Mouse (Mus musculus) spleen, adult 2 months (tissue): ENCODE measurements at regions not wholly inside any gene's neighbourhood (a gene's known extent, or its start where the extent isn't known, plus 50 kb on each side); places are given as distances from the start of the nearest gene placed in this dataset.

ENCODE experiments used
- DNase-seq, 2 experiments: peaks; one replicate each; pipeline versions ENCODE4 v3.0.0 to v3.0.0-alpha.2; 2012 to 2021; ENCODE audit warnings: low spot score in 2 of 2, low read depth in 1 of 2
- H3K27ac ChIP-seq: fragments of 200-500 bp; 2 replicates; pipeline ENCODE4 v1.5.1; 2012; ENCODE audit warnings: low read length, inconsistent platforms; ENCODE audit not compliant: insufficient read depth
- H3K27me3 ChIP-seq: fragments of 200-500 bp; 2 replicates; pipeline ENCODE4 v1.6.1; 2012; ENCODE audit warnings: mild to moderate bottlenecking, moderate library complexity, low read length, inconsistent platforms; ENCODE audit not compliant: control insufficient read depth, insufficient read depth
- H3K36me3 ChIP-seq: fragments of 200-500 bp; 2 replicates; pipeline ENCODE4 v1.6.1; 2012; ENCODE audit warnings: mild to moderate bottlenecking, low read length, inconsistent platforms; ENCODE audit not compliant: control insufficient read depth, insufficient read depth
- H3K4me1 ChIP-seq: fragments of 200-500 bp; 2 replicates; pipeline ENCODE4 v1.6.1; 2011; ENCODE audit warnings: inconsistent platforms; ENCODE audit not compliant: control insufficient read depth, insufficient read depth, insufficient read length
- H3K4me3 ChIP-seq: fragments of 200-500 bp; 2 replicates; pipeline ENCODE4 v1.5.1; 2011; ENCODE audit warnings: mild to moderate bottlenecking, inconsistent platforms; ENCODE audit not compliant: insufficient read depth, insufficient read length; ENCODE audit errors: extremely low read depth
- CTCF ChIP-seq: fragments of 200-500 bp; IDR thresholded peaks from 2 replicates; pipeline ENCODE4 v1.5.1; 2011; ENCODE audit warnings: mild to moderate bottlenecking, inconsistent platforms; ENCODE audit not compliant: insufficient read depth, insufficient read length, insufficient replicate concordance; ENCODE audit errors: extremely low read depth
- POLR2A ChIP-seq: fragments of 200-500 bp; IDR thresholded peaks from 2 replicates; pipeline ENCODE4 v1.6.1; 2011; ENCODE audit warnings: low read depth, low read length, inconsistent platforms
- WGBS: fragments of 180-500 bp; shearing (Covaris S2); methylation state at CpG from one replicate; pipeline ENCODE4 v1.1.7; 2018; 5-methylcytosine and 5-hydroxymethylcytosine counted together

DNA sequence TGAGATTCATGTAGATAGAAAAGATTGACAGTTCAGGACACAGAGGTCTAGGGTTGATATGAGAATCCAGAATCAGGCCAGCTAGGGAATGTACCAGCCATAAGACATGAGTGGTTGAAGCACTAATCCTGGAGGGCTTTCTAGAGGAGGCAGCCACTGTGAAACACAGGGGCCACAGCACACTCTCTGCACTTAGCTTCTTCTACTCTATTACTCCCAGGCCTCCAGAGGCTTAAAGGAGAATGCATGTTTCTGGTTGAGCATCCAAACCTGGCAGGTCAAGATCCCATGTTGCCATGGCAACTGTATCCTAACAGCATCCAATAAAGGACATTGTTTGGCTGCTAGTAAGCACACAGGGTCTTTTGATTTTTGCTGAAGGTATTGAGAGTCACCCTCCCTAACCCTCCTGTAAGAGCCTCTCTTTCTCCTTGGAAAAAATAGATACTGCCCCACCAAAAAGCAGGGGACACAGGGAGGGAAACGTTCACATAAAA is 76.9 kb upstream of the Pcbd1 start:
- 72% methylated on average over 1 of the region's 1 CpGs for WGBS
- Histone ChIP-seq H3K36me3 (no peaks in the 10 kb centered on the region), H3K27ac (no peak overlapping the region), H3K4me1 (no peaks in the 10 kb centered on the region), H3K4me3 (no peak overlapping the region), H3K27me3 (no peaks in the 10 kb centered on the region)
- no peak for TF ChIP-seq POLR2A
- no peak for TF ChIP-seq CTCF
- no peak for DNase-seq

DNA sequence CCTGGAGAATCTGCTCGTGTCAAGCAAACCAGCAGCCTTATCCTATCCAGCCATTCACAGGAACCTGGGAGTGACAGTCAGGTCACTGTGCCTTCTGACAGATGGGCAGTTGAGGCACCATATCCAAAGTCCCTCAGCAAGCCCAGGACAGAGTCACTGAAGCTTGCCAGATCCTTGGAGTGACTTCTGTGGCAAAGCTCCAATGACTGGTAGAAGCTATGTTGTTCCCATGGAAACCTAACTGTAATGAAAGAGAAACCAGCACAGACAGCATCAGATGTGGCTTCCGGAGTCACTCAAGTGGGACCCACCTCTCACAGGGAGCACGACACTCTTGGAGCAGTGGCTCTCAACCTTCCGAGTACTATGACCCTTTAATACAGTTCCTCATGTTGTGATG is 78.4 kb upstream of the Pcbd1 start:
- Histone ChIP-seq H3K27me3 (no peaks in the 10 kb centered on the region), H3K4me3 (no peak overlapping the region), H3K36me3 (no peaks in the 10 kb centered on the region), H3K27ac (no peak overlapping the region), H3K4me1 (no peaks in the 10 kb centered on the region)
- DNase-seq, result no peak
- 59% methylated on average over 4 of the region's 4 CpGs for WGBS
- no peak for TF ChIP-seq POLR2A
- no peak for TF ChIP-seq CTCF

DNA sequence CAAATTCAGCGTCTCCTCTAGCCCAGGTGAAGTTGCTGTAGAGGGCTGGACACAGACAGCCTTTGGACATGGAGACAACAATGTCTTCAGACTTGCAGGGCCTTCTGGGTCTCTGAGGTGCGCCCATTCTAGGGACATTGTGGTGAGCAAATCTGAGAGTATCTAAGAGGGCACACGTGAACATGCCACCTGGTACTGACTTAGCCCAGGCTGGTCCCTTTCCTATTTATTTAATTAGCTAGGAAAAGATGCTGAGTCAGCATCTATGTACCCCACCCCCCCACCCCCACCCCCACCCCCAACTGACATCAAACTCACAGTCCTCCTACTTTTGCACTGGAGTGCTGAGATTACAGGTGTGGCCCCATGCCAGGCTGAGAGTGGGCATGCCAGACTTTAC is 81.7 kb upstream of the Pcbd1 start:
- H3K27ac ChIP-seq, result no peak overlapping the region
- no peak overlapping the region for H3K4me3 ChIP-seq
- no peaks in the 10 kb centered on the region for H3K27me3 ChIP-seq
- TF ChIP-seq CTCF (no peak), POLR2A (no peak)
- 88% methylated on average over 3 of the region's 3 CpGs for WGBS
- no peaks in the 10 kb centered on the region for H3K4me1 ChIP-seq
- no peaks in the 10 kb centered on the region for H3K36me3 ChIP-seq
- no peak for DNase-seq

DNA sequence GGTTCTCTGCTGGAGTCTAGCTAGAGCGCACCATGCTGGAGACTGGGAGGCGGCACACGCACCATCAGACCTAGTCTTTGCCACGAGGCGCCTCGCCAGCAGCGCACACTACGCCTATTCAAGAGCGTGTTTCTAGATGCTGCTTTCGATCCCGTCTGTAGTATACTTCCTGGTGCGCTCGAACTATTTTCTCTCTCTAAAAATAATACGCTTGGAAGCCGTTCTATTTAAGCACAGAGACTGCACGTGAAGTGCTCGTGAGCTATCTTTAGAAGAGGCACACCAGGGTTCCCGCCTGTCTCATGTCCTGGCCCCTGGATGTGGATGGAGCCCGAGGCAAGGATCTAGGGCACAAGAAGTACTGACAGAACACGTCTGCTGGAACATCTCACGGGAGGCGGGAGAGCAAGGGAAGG is 87.4 kb upstream of the Pcbd1 start:
- no peaks in the 10 kb centered on the region for H3K36me3 ChIP-seq
- no peak overlapping the region for H3K4me3 ChIP-seq
- no peaks in the 10 kb centered on the region for H3K27me3 ChIP-seq
- TF ChIP-seq CTCF (no peak), POLR2A (no peak)
- DNase-seq, result no peak
- 92% methylated on average over 22 of the region's 22 CpGs for WGBS
- H3K4me1 ChIP-seq, result no peaks in the 10 kb centered on the region
- H3K27ac ChIP-seq, result no peak overlapping the region

DNA sequence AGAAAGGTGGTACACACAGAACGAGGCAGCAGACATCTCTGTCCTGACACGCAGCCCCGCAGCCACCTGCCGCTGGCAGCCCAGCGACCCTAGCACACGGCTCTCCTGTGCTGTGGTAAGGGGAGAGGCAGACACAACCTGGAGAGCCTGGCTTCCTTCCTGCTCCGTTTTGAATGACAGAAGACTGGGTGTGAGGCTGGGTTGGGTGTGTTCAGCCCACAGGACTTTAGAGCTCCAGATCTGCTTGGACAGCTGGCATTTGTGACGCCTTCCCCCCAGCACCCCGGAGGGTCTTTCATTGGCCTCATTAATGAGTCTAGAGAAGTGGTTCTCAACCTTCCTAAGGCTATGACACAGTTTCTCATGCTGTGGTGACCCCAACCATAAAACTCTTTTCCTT is 91.7 kb upstream of the Pcbd1 start:
- no peaks in the 10 kb centered on the region for H3K27me3 ChIP-seq
- no peaks in the 10 kb centered on the region for H3K36me3 ChIP-seq
- TF ChIP-seq CTCF (no peak), POLR2A (no peak)
- no peak overlapping the region for H3K4me3 ChIP-seq
- WGBS, result 62% methylated on average over 9 of the region's 9 CpGs
- no peak overlapping the region for H3K27ac ChIP-seq
- no peaks in the 10 kb centered on the region for H3K4me1 ChIP-seq
- DNase-seq, result no peak

DNA sequence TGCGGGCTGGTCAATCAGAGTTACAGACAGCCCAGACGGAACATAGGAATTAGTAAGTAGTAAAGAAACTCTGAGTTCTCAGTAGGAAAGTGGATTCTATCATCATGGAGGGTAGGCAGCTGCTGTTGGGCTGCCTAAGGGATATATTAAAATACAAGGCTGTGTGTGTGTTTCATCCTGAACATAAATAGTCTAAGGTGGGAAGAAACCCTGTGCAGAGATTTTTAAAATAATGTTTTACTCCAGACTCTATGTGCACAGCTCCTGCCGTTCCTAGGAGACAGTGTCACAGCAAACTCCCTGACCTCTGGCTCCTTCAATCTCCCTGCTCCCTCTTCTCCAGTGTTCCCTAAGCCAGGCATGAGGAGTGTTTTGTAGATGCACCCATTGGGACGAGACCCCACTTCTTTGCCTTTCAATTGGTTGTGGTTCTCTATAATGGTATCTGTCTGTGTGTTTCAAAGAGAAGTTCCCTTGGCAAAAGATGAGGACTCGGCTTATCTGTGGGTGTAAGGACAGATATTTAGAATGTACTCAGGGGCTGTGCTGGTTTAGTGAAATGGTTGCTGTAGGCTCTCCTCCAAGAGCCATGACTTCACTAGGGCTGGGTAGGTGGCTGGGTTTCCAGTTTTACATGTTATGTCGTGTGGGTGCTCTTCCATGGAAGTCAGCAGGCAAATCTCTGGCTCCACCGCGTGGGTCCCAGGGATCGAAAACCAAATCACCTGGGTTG is 93.1 kb upstream of the Pcbd1 start:
- DNase-seq, result no peak
- TF ChIP-seq POLR2A (no peak), CTCF (no peak)
- no peaks in the 10 kb centered on the region for H3K4me1 ChIP-seq
- WGBS, result 89% methylated on average over 9 of the region's 9 CpGs
- H3K27me3 ChIP-seq, result no peaks in the 10 kb centered on the region
- H3K36me3 ChIP-seq, result no peaks in the 10 kb centered on the region
- H3K27ac ChIP-seq, result no peak overlapping the region
- no peak overlapping the region for H3K4me3 ChIP-seq

DNA sequence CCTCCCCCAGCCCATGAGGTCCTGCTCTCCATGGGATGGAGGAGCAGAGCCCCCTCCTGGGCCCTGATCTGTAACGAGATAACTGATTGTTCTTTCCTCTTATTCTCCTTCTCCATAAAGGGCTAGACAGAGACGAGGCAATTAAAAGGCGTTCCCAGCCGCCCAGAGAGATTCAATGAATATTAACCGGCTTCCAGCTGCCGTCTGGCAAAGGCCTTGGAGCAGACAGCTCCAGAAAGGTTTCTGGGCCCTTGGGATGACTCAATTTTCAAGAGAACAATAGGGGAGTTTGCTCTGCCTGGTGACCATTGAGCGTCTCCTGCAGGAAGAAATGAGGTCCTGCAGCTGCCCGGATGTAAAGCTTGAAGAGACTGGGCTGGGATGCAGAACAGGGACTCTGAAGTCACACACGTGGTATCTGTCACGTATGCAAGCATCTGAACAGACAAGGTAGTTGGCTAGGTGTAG is 104.0 kb upstream of the Pcbd1 start:
- H3K27ac ChIP-seq, result no peak overlapping the region
- H3K27me3 ChIP-seq, result no peaks in the 10 kb centered on the region
- TF ChIP-seq POLR2A (no peak), CTCF (no peak)
- 18% methylated on average over 10 of the region's 10 CpGs for WGBS
- H3K4me1 ChIP-seq, result no peaks in the 10 kb centered on the region
- no peak for DNase-seq
- H3K4me3 ChIP-seq, result no peak overlapping the region
- H3K36me3 ChIP-seq, result no peaks in the 10 kb centered on the region
